Mouse (Mus musculus): ENCODE results near the gene Smim7.

DNA sequence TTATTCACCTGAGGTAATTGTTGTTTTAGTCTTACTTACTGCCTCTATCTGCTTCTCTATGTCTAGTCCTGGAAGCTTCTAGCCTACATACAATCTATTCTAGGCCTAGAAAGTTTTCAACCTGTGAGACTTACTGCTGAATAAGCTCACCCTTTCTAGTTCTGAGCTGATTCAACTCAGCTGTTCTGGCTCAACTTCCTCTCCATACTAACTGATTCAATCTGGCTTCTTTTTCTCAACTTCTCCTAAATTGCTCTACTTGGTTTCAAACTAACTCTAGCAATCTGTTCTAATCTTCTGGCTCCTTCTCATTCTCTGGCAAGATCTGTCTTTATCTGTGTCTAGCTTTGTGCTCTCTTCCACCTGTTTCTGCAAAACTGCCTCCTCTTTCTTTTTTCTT, 49.0 kb downstream of the Smim7 start:
- no peak for TF ChIP-seq CHD2 (IDR thresholded peaks at IDR 0.05; ENCODE audit: low read depth, low read length)
- no peak for TF ChIP-seq HCFC1 (IDR thresholded peaks at IDR 0.05; ENCODE audit: borderline replicate concordance, insufficient read depth, low read length)
- TF ChIP-seq ZC3H11A (IDR thresholded peaks at IDR 0.05; ENCODE audit: borderline replicate concordance, low read depth, low read length): no peak
- TF ChIP-seq ZNF384 (IDR thresholded peaks at IDR 0.05; ENCODE audit: low read depth, low read length): no peak

Data from ES-E14 (cell line).